Mouse (Mus musculus): ENCODE data around the gene Rtel1. TPM values are rescaled to one million over a fixed set of nuclear protein-coding genes. Genes with fewer than 3 reads are reported as not detected.

Rtel1 gene
- polyA plus RNA-seq, 1 experiment from 2014 or later = 46.5 TPM

- POLR2A ChIA-PET = no interaction called here
- ATAC-seq (no peak), DNase-seq (ENCODE audit: low read depth, low spot score) (no peak)
- no peak for TF ChIP-seq CTCF (IDR thresholded peaks at IDR 0.05)
- no peaks in the 10 kb centered on the region for H3K27me3 ChIP-seq
- CTCF ChIA-PET = interaction anchor here (1.8 kb wide), 1 partner anchor 11 kb away, joined by 13 read pairs; no protein-coding TSS in a partner anchor
- in situ Hi-C loops (cut with MboI; ENCODE audit: low pct_unique_long_range_greater_than_20kb) = no loop called here
These were observed 67.2 kb downstream of the Rtel1 start for GRCm38 (mm10) chr2:181386663-181387210.

- in situ Hi-C loops (cut with MboI; ENCODE audit: low pct_unique_long_range_greater_than_20kb) = loop anchor here (5.0 kb wide), 1 partner anchor 187 kb away; no protein-coding TSS in a partner anchor
- peak; percentile 34 for ATAC-seq
- ChIA-PET POLR2A (interaction anchor here (0.7 kb wide), 2 partner anchors 130 to 290 kb away, joined by 3 to 4 read pairs; partner anchors contain the start of gene Dnajc5), CTCF (interaction anchor here (0.8 to 4.7 kb wide), 5 partner anchors 13 to 288 kb away, joined by 3 to 23 read pairs (median 7); no protein-coding TSS in a partner anchor)
- no peak for TF ChIP-seq CTCF (IDR thresholded peaks at IDR 0.05)
- no peaks in the 10 kb centered on the region for H3K27me3 ChIP-seq
- DNase-seq (ENCODE audit: low read depth, low spot score) = no peak
These were observed 70.8 kb downstream of the Rtel1 start for GRCm38 (mm10) chr2:181390136-181390870.

DNA sequence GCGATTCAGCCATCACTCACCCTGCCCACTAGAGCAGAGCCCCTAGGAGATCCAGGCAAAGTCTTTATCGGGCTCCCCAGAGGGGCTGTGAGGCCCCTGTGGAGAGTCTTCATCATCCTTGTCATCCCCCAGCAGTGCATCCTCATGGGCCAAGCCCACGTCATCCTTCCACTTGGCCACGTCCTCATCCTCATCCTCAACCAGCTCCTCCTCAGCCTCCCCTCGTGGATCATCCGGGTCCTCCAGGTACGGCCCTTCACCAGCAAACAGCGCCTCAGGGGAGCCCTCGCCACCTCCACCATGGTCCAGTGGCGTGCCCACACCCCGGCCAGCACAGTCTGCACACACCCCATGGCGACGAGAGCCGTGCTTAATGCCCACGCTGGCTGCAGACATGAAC lies 71.5 kb downstream of the Rtel1 start:
- ChIA-PET CTCF (interaction anchor here (1.9 to 4.7 kb wide), 2 partner anchors 14 to 20 kb away, joined by 8 to 23 read pairs; no protein-coding TSS in a partner anchor), POLR2A (no interaction called here)
- ATAC-seq = no peak
- no peak for DNase-seq (ENCODE audit: low read depth, low spot score)
- TF ChIP-seq CTCF (IDR thresholded peaks at IDR 0.05) = no peak
- H3K27me3 ChIP-seq = no peaks in the 10 kb centered on the region
- in situ Hi-C loops (cut with MboI; ENCODE audit: low pct_unique_long_range_greater_than_20kb) = loop anchor here (5.0 kb wide), 1 partner anchor 186 kb away; no protein-coding TSS in a partner anchor

GRCm38 (mm10) chr2:181391541-181391940 lies 72.0 kb downstream of the Rtel1 start:
- CTCF ChIA-PET = interaction anchor here (0.9 to 4.7 kb wide), 6 partner anchors 8 to 105 kb away, joined by 3 to 23 read pairs (median 6); partner anchors contain the start of gene Tpd52l2
- no peak for TF ChIP-seq CTCF (IDR thresholded peaks at IDR 0.05)
- no peak for ATAC-seq
- POLR2A ChIA-PET = no interaction called here
- no peaks in the 10 kb centered on the region for H3K27me3 ChIP-seq
- DNase-seq (ENCODE audit: low read depth, low spot score) = no peak
- in situ Hi-C loops (cut with MboI; ENCODE audit: low pct_unique_long_range_greater_than_20kb) = loop anchor here (5.0 kb wide), 1 partner anchor 186 kb away; no protein-coding TSS in a partner anchor

DNA sequence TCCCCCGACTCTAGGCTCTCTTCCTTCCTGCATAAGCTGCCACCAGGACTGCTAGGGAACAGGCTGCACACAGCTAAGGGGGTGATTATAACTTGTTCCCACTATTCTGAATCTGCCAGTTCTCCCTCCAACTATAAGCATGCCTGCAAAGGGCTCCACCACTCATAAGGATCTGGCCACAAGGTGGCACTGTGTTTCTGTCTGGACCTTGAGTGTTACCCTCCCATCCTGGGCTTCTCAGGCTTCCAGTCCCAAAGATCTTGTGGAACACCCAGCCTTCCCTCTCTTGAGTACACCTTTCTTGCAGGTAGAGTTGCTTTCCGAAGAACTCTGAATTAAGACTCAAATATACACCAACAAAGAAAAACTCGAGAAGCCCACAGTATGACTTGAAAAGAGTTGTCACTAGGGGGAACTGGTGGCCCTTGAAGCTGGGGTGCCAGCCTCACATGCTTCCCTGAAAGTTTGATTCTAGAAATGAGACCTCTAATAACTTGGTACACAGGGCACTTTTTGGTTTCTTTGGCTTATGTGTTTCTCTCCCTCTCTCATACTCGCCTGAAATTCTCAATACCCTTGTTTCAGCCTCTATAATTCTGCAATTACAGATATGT lies 73.2 kb downstream of the Rtel1 start:
- CTCF ChIA-PET = interaction anchor here (0.7 to 5.0 kb wide), 18 partner anchors 9 to 189 kb away, joined by 3 to 23 read pairs (median 6); partner anchors contain the start of genes Dnajc5, Lime1 and Tpd52l2
- DNase-seq (ENCODE audit: low read depth, low spot score) = no peak
- H3K27me3 ChIP-seq = no peaks in the 10 kb centered on the region
- in situ Hi-C loops (cut with MboI; ENCODE audit: low pct_unique_long_range_greater_than_20kb) = loop anchor here (5.0 kb wide), 1 partner anchor 185 kb away; no protein-coding TSS in a partner anchor
- no peak for TF ChIP-seq CTCF (IDR thresholded peaks at IDR 0.05)
- POLR2A ChIA-PET = no interaction called here
- ATAC-seq = no peak

DNA sequence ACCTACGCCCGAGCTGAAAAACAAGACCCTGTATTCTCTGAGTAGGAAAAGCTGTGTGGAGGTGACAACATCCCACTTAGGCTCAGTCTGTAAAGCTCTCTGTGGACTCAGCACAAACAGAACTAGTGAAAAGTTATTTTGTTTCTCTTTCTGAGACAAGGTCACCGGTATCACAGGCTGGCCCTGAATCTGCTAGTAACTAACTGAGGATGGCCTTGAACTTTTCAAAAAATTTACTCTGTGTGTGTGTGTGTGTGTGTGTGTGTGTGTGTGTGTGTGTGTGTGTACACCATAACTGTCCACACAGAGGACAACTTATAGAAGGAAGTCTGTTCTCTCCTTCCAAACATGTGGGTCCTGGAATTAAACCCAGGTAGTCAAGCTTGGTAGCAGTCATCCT lies 74.5 kb downstream of the Rtel1 start:
- no peak for DNase-seq (ENCODE audit: low read depth, low spot score)
- no peaks in the 10 kb centered on the region for H3K27me3 ChIP-seq
- in situ Hi-C loops (cut with MboI; ENCODE audit: low pct_unique_long_range_greater_than_20kb) = loop anchor here (5.0 kb wide), 1 partner anchor 183 kb away; no protein-coding TSS in a partner anchor
- no peak for ATAC-seq
- no peak for TF ChIP-seq CTCF (IDR thresholded peaks at IDR 0.05)
- POLR2A ChIA-PET = interaction anchor here (0.6 to 1.3 kb wide), 3 partner anchors 45 to 187 kb away, joined by 3 read pairs; no protein-coding TSS in a partner anchor
- CTCF ChIA-PET = interaction anchor here (0.6 to 5.0 kb wide), 9 partner anchors 10 to 175 kb away, joined by 3 to 23 read pairs (median 4); partner anchors contain the start of genes Dnajc5 and Tpd52l2

GRCm38 (mm10) chr2:181397207-181397761 lies 77.7 kb downstream of the Rtel1 start:
- ATAC-seq (peak; percentile 51), DNase-seq (ENCODE audit: low read depth, low spot score) (no peak)
- H3K27me3 ChIP-seq = no peaks in the 10 kb centered on the region
- ChIA-PET POLR2A (no interaction called here), CTCF (interaction anchor here (0.9 to 5.0 kb wide), 4 partner anchors 13 to 171 kb away, joined by 3 to 17 read pairs (median 10); partner anchors contain the start of gene Tpd52l2)
- in situ Hi-C loops (cut with MboI; ENCODE audit: low pct_unique_long_range_greater_than_20kb) = no loop called here
- TF ChIP-seq CTCF (IDR thresholded peaks at IDR 0.05) = no peak

DNA sequence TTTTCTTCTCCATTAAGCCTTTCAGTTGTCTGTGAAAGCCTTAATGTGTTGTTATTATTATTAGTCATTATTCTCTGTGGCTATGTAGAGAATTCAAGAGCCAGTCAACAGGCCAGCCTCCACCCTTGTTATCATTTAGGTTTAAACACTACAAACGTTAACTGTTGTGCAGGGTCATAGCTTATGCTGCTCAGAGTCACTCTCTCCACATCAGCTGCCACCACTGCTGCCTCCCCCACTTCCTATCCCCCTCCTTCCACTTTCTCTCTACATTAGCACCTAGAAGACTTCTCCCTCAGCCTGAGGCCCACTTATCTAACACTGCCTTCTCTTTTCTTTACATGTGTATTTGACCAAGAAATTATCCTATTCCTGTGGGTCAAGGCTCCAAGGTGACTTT lies 82.0 kb downstream of the Rtel1 start:
- DNase-seq (ENCODE audit: low read depth, low spot score) (no peak), ATAC-seq (no peak)
- H3K27me3 ChIP-seq = no peaks in the 10 kb centered on the region
- in situ Hi-C loops (cut with MboI; ENCODE audit: low pct_unique_long_range_greater_than_20kb) = loop anchor here (5.0 kb wide), 1 partner anchor 86 kb away; no protein-coding TSS in a partner anchor
- ChIA-PET POLR2A (no interaction called here), CTCF (interaction anchor here (1.6 to 1.7 kb wide), 2 partner anchors 10 to 95 kb away, joined by 3 to 7 read pairs; partner anchors contain the start of gene Tpd52l2)
- TF ChIP-seq CTCF (IDR thresholded peaks at IDR 0.05) = no peak

DNA sequence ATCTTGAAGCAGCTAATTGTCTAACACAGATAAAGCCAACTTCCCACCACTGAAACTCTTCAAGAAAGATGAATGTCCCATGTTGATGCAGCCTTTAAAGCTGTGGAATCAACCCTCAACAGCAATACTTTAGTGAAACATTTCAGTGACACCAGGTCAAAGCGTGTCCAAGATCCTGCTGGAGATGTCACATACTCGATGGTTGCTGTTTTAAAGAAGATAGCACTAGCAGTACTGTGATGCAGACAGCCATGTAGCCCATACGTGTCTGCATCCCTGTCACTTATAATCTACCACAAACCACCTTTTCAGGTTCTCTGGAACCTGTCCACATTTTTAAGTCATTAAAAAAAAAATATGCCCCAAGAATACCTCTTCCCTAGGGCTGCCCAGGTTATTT lies 84.2 kb downstream of the Rtel1 start:
- H3K27me3 ChIP-seq = no peaks in the 10 kb centered on the region
- no peak for TF ChIP-seq CTCF (IDR thresholded peaks at IDR 0.05)
- ChIA-PET CTCF (no interaction called here), POLR2A (interaction anchor here (0.6 kb wide), 2 partner anchors 108 to 125 kb away, joined by 3 read pairs; no protein-coding TSS in a partner anchor)
- in situ Hi-C loops (cut with MboI; ENCODE audit: low pct_unique_long_range_greater_than_20kb) = loop anchor here (5.0 kb wide), 1 partner anchor 84 kb away; no protein-coding TSS in a partner anchor
- no peak for DNase-seq (ENCODE audit: low read depth, low spot score)
- no peak for ATAC-seq

Other genes starting within 250 kb of the Rtel1 start
- 0.10 TPM for gene Kcnq2, start 184.4 kb upstream of the Rtel1 start, polyA plus RNA-seq (2021)
- gene Eef1a2, start 162.7 kb upstream of the Rtel1 start, polyA plus RNA-seq (2021) = not detected
- 61.6 TPM for gene Ppdpf, start 132.5 kb upstream of the Rtel1 start, polyA plus RNA-seq (2021)
- gene Ptk6, start 117.0 kb upstream of the Rtel1 start, polyA plus RNA-seq (2021) = not detected
- gene Srms, start 106.6 kb upstream of the Rtel1 start, polyA plus RNA-seq (2021) = not detected
- gene Fndc11, start 99.7 kb upstream of the Rtel1 start, polyA plus RNA-seq (2021) = not detected
- gene Helz2, start 77.7 kb upstream of the Rtel1 start, polyA plus RNA-seq (2021) = 9.4 TPM
- gene Gmeb2, start 31.7 kb upstream of the Rtel1 start, polyA plus RNA-seq (2021) = 21.3 TPM
- not detected for gene Stmn3, start 5.2 kb upstream of the Rtel1 start, polyA plus RNA-seq (2021)
- 41.8 TPM for gene Zgpat, start 45.2 kb downstream of the Rtel1 start, polyA plus RNA-seq (2021)
- 44.8 TPM for gene Arfrp1, start 45.7 kb downstream of the Rtel1 start, polyA plus RNA-seq (2021)
- 22.7 TPM for gene Lime1, start 60.3 kb downstream of the Rtel1 start, polyA plus RNA-seq (2021)
- gene Zbtb46, start 139.7 kb downstream of the Rtel1 start, polyA plus RNA-seq (2021) = 9.4 TPM
- gene Abhd16b, start 173.5 kb downstream of the Rtel1 start, polyA plus RNA-seq (2021) = 1.0 TPM
- 179 TPM for gene Tpd52l2, start 177.4 kb downstream of the Rtel1 start, polyA plus RNA-seq (2021)
- 110 TPM for gene Dnajc5, start 200.7 kb downstream of the Rtel1 start, polyA plus RNA-seq (2021)